Mouse (Mus musculus) G1E-ER4 (cell line): ENCODE data around the gene St8sia2. TPM values are rescaled to one million over a fixed set of nuclear protein-coding genes. Genes with fewer than 3 reads are reported as not detected.

Source experiments
- GATA1 ChIP-seq: IDR thresholded peaks from one replicate; pipeline ENCODE4 v1.8.0; 2012; ENCODE audit warnings: low read length, inconsistent platforms
- polyA plus RNA-seq: library from polyadenylated mRNA; stranded (reverse); fragments of >175 nt; gene quantifications from 2 replicates; pipeline ENCODE4 v1.2.3, GENCODE M21; 2012

St8sia2 gene
- polyA plus RNA-seq: not detected in 2 replicates

- no peak for TF ChIP-seq GATA1
These were observed at the start of gene St8sia2 for GRCm38 (mm10) chr7:74013601-74014175. Gene St8sia2, minus strand, starts transcription at chr7:74013690.

DNA sequence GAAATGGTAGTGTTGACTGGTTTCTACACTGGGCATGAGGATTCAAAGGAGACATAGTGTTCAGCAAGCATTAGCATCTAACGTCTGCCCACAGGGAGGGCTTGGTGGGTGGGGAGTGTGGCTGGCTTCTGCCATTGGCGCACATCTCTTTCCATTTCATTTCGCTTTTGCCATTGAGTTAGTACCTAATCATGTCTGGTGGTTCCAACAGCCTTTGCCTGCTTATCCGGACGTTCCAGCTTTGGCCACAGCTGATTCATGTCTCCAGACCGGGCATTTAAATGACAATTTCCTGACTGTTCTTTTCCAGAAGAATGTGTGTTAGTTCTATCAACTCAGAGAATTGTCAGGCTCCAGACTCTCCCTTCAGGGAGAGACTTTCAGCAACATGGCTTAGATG is 47.6 kb upstream of the St8sia2 start:
- TF ChIP-seq GATA1: no peak

DNA sequence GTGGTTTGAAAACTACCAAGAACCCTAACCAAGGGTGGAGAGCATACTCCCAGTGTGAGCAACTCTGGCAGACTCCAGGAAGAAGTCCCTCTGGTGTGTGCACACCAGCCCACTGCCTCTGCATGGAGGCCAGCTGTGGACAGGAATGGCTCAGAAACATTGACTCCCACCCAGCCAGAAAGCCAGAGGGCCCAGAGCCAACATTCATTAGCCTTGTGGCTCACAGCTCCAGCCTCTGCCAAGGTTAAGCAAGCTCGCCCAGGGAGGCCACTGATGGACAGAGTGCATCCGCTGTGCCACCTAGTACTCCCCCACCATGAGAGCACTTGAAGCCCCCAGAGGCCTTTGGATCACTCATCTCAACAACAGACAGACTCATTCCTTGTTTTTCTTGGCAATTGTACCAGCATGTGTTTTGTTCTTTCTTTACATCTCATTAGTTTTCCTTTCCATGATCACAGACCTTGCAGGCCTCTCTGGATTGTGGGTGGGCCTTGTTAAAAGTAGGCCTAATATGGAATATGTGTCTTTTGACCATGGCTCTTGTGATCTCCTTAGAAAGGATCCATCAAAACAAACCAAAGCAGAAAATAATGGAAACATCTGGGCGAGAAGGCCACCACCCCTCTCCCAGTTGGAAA is 46.9 kb upstream of the St8sia2 start:
- TF ChIP-seq GATA1: no peak

DNA sequence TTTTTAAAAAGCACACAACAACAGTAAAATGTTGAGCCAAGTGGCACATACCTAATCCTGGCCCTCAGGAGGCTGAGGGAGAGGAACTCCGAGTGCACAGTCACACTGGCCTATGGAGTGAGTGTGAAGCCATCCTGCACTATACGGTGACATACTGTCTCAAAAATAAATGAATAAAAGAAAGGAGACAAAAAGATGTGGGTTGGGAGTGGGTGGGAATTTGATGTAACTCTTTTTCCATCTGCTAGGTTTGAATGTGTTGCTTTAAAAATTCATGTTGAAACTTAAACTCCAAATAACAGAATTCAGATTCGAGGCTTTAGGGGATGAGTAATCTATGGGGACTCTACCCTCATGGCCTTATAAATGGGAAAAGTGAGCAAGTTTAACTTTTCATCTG is 46.2 kb upstream of the St8sia2 start:
- TF ChIP-seq GATA1: no peak

DNA sequence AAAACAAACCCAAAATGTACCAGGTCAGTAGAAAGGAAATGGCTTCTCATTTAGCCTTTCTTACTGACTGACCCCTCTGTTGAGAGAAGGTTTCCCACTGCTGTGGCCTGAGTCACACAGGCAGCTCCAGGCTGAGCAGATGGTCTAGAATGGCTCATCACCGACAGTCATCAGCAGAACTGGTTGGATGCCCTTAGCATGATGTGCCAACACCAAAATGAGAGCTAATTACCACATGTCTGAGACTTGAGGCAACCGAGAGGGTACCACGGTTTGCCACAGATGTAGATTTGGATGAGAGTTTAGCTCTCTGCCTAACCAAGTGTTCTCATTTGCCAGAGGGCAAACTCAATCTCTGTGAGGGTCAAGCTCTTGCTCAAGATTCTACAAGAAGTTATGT is 42.3 kb upstream of the St8sia2 start:
- no peak for TF ChIP-seq GATA1

DNA sequence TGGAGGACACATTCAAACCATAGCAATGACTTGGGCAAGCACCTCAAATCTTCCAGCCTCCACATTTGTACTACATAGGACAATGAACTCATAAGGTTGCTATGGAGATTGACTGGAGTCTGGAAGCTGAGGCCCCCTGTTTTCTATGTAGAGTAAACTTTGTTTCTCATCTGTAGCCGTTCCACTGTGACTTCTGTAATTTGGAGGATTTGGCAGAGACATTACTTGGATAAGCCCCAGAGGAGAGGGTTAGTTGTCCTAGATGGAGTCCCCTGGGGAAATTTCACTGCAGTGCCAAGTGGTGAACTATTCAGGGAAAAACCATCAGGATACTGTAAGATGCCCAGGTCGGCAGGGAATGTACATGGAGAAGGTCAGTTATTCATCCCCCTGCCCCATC is 34.1 kb upstream of the St8sia2 start:
- no peak for TF ChIP-seq GATA1

DNA sequence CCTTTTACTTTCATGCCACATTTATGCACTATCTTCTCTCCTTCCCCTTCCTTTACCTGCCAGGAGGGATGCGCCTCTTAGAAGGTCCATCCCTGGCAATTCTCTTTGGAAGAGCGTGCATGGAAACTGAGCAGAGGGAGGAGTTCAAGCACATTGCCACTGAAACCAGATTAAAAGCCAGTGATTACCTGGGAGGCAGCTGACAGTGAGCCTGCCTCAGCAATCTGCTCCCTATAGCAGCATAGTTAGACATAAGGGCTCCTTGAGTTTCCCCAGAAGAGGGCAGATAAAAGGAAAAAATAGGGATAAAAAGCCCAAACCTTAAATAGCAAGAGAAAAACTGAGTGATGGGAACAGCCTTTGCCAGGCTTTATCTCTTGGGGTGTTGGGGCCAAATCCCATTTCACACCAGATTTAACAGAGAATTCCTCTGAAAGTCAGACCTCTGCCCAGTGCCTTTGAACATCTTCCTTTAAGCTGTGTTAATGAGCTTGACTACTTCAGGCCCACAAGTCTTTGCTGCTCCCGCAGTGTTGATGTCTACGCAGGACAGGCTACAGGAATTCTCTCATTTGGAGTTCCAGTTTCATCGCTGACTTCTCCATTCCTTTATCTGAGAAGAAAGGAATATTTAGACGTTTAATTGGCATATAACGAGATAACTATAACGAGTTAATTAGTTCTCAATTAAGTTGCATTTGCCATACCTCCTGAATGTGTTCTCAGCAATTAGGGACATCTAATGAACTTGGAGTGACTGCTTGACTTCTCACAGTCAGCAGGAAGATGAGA is 31.9 kb upstream of the St8sia2 start:
- TF ChIP-seq GATA1: no peak

DNA sequence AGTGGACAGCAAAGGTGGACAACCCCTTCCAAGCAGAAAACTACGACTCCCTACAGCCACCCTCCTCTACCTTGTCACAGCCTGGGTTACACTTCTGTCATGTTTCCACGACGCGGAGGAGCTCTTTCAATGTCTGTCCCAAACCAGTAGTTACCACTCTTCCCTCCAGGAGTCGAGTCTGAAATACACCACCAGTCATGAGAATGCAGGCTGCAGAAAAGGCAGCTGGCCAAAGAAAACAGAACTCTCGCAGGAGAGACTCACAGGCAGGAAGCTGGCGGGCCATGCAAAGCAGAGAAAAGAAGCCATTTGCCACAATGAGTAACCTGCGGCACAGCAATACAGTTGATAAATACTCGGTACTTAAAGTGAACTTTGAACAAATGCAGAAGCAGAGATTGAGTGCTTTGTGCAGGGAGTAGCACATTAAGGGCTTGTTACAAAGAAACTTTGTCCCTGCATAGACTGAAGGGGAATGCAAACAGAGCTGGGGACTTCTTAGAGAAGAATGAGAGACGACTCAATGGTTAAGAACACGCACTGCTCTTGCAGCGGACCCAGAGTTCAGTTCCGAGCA is 30.2 kb upstream of the St8sia2 start:
- TF ChIP-seq GATA1: no peak

DNA sequence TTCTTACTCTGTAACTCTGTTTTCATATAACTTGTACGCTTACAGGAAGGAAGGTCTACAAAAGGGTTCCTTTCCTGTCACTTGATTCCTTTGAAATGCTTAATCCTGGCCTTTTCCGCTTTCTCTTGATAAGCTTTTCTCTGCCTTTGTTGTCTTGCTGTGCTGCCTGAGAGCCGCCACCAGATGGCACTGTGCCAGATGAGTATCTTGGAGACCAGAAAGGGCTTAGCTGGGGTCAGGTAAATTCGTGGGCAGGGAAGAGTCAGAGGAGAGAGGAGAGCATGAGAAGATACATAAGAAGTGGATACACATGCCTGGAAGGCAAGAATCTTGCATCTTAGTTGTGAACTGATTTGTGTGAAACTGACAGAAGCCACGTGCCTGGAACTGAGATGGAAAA is 11.5 kb upstream of the St8sia2 start:
- TF ChIP-seq GATA1: no peak

GRCm38 (mm10) chr7:74024171-74024570 is 10.7 kb upstream of the St8sia2 start:
- TF ChIP-seq GATA1: no peak

DNA sequence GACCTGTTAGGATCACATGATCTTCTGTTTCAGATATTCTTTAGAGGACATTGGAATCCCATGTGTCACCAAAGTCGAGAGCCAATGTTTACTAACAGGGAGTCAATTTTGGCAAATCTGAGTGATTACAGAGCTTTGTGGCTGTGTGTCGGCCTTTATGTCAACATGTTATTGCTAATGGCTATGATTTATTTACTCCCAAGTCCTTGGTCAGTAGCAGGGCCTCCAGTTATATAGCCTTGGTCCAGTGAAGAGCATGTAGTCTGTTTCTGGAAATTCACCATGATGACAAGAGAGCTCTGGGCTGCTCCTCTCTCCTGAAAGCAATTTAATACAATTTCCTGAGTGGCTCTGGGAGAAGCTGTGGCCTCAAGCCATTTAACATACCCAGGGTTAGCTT is 9.1 kb upstream of the St8sia2 start:
- no peak for TF ChIP-seq GATA1

DNA sequence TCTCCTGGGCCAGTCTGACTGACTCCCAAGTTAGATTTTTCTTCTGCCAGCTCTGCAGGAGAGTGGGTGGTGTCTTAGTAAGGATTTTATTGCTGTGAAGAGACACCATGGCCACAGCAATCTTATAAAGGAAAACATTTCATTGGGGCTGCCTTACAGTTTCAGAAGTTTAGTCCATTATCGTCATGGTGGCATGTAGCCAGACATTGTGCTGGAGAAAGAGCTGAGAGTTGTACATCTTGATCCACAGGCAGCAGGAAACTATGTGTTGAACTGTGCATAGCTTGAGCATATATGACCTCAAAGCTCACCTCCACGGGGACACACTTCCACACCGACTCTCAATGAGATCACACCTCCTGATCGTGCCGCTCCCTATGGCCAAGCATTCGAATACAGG is 8.3 kb upstream of the St8sia2 start:
- no peak for TF ChIP-seq GATA1

GRCm38 (mm10) chr7:74016613-74017012 is 3.1 kb upstream of the St8sia2 start:
- TF ChIP-seq GATA1: no peak

DNA sequence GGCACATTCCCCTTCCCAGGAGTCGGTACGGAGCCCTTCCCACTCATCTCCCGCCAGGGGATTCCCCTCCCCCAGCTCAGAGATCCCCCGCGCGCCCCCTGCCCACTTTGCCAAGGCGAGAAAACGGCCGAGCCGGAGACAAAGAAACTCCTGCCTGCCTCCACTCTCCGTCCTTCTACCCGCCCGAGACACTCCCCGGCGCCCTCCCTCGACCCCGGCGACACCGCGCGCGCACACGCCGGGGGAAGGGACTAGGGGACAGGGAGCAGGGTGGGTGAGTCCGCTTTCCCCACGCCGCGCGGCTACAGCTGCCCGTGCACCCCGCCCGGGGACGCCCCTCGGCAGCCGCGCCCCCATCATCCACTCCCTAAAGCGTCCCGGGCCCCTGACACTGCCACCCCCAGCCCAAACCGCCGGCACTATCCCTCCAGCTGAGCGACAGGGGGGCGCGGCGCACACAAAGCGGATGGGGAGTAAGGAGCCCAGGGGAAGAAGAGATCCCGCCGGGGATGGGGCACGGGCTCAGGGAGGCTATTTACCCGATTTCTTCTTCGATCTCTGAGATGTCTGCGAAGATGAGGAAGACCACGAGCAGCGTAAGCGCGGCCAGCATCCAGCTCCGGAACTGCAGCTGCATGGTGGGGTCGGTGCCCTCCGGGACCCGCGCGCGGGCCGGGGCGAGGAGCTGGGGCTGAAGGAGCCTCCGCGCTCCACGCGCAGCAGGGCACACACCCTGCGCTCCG is 461 bp downstream of the St8sia2 start:
- no peak for TF ChIP-seq GATA1

DNA sequence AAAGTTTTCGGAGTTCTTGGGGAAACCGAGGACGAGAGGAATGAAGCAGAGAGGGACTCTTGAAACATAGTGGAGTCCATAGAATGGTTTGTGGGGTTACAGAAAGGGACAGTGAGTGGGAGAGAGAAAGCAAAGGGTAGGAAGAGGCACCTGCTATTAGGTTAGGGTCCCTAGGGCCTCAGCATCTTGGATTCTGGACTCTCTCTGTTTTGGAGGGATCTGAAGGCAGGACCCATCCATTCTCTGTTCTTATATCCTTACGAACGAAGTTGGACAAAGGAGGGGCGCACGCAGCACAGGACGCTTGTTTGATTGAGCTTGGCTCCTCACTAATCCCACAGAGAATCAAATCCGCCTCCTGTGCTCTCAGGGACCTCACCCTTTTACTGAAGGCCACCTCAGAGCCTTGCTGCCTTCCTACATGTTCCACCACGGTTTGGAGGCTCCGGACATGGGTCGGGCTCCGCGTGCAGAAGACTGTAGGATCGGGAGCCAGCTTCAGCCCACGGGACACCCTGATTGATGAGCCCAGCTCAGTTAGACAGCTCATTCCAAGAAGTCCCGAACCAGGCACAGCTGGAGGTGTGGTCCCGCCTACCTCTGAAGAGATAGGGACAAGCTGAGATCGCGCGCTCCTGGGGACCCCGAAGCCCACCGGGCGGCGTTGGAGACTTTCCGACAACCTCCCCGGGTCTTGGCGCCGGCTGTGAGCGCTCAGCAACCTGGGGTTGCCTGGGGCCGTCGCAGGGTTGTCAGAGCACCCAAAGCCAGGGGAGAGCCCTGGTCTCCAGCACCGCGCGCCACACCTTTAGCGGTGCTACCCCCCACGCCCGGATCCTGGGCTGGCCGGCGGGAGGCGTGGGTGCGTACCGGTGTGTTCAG is 1.3 kb downstream of the St8sia2 start:
- no peak for TF ChIP-seq GATA1
